Mouse (Mus musculus) bone marrow, adult 2 months (tissue): ENCODE data around the gene Tpsab1.

Experiments used
- CTCF ChIP-seq: fragments of 200-500 bp; IDR thresholded peaks from 2 replicates; pipeline ENCODE4 v1.5.1; 2011; ENCODE audit warnings: low read length, control low read depth; ENCODE audit not compliant: control insufficient read depth, insufficient read depth
- POLR2A ChIP-seq: fragments of 200-500 bp; IDR thresholded peaks from 2 replicates; pipeline ENCODE4 v1.6.1; 2011; ENCODE audit warnings: low read depth, mild to moderate bottlenecking, control low read depth, low read length, borderline replicate concordance; ENCODE audit not compliant: control insufficient read depth

DNA sequence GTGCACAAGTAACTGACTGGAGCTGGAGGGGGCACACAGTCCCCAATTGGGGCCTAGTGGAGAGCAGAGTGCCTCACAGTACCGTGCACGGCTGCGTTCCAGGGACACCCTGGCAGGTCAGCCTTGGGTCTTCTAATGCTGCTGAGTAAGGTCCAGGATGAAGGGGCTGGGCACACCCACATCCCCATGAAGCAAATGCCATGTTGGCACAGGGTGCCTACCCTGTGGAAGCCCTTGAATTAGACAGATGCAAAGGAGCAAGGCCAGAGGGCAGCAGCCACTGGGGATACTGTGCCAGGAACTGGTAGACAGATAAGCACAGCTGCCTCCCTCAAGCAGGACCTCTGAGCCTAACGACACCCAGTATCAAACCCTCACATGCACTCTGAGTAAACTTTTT, 49.2 kb upstream of the Tpsab1 start:
- TF ChIP-seq CTCF: no peak
- TF ChIP-seq POLR2A: no peak
